Mouse (Mus musculus) lung, postnatal 10 days (tissue): ENCODE results near the gene Gm17374.
A peak's percentile ranks its signal among the peaks of the same experiment; 100 is the strongest.
"Not testable (repeated sequence)": the region's sequence is repeated elsewhere in the genome, so short reads cannot be mapped to it uniquely, and the experiment has no call there.

ENCODE experiments used
- DNase-seq: peaks from one replicate; pipeline ENCODE4 v3.0.0; 2021

The Gm17374 gene

DNA sequence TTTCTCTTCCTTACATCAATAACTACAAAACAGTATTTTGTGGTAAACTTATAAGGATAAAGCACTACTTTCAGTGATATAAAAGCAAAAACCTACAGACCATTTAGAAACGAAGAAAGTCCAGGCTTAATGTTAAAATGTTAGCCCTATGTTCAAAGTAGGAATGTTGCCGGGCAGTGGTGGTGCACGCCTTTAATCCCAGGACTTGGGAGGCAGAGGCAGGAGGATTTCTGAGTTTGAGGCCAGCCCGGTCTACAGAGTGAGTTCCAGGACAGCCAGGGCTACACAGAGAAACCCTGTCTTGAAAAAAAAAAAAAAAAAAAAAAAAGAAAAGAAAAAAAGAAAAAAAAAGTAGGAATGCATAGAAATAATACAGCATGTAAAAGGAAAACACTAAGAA is at the start of gene Gm17374:
TSS of gene Gm17374 (plus strand) at position 301 of the 400 bp plus-strand sequence.
- DNase-seq: not testable (repeated sequence)

DNA sequence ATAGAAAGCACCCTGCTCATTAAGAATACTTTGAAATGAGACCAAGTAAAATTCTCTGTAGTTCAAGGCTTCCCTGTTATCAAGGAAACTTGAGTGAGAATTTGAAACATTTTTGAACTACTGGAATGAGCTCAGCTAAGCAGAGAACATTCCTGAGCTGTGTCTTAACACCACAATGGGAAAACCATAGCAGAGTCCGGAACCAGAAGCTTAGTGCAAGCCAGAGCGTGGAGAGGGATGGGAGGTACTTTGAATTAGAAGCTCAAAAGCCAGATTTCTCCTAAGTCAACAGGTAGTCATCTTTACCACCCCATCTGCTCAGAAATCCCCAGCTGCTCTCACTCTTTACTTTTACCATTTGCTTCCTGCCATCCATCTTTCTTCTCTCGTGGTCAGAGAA is 46.9 kb upstream of the Gm17374 start:
- DNase-seq: no peak

DNA sequence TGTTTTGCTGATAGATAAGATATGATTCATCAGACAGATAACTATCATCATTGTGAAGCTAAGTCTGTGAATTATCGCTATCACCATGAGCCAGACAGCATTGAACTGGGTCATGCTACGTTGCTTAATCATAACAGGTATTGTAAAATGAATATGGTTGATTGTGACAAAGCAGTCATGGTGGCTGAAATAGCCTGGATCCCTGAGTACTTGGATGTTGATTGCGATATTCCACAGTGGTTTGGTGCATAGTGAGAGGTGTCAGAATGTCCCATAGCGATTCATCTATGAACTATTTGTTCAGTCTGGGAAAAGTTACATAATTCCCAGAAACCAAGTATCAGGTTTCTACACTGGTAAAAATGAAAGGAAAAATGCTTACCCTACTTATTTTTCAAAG is 44.2 kb upstream of the Gm17374 start:
- peak; percentile 7 for DNase-seq

DNA sequence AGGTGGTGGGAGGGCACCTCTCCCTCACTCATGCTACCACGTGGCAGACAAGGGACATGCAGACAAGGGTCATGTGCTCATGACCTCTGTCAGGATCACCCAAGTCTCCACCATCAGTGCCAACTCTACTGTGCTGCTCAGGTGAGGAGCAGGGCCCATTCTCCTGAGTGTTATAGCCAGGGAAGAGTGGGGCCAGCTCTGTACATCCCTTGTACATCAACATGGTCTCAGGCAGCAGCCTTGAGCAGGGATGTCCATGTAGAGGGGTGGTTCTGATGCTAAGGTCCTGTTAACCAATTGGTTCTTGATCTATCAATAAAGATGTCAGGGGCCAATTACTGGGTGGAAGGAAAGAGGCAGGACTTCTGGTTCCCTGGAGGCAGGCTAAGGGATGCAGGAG is 42.9 kb upstream of the Gm17374 start:
- DNase-seq: no peak

DNA sequence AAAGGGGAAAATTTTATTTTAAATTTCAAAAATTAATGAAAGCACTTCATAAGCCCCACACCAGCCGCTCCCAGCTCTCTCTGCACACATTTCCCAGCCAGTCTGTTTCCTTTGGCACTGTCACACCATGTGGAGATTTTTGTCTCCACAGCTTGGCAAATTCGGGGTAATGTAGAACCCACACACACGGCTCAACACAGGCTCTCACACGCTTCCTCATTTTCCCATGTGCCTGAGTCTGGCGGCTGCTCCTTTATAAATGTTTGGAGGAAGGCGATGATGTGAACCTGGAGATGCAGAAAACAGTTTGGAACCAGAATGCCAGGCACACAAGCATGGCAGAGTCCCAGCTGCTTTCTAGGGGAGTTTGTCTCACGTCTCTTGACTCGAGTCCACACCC is 38.0 kb upstream of the Gm17374 start:
- DNase-seq: no peak

DNA sequence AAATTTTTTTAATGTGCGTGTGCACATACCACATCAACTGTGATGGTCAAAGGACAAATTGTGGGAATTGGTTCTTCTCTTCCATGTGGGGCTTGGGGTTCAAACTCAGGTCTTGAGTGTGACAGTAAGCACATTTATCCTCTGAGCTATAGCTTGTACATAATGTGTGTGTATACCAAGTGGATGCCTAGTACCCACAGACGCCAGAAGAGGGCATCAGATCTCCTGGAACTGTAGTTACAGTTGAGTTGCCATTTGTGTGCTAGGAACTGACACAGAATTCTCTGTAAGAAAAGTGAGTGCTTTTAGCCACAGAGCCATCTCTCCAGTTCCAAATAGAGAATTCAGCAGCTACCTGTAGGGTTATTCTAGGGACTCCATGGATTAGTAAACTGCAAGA is 26.3 kb upstream of the Gm17374 start:
- DNase-seq: no peak

DNA sequence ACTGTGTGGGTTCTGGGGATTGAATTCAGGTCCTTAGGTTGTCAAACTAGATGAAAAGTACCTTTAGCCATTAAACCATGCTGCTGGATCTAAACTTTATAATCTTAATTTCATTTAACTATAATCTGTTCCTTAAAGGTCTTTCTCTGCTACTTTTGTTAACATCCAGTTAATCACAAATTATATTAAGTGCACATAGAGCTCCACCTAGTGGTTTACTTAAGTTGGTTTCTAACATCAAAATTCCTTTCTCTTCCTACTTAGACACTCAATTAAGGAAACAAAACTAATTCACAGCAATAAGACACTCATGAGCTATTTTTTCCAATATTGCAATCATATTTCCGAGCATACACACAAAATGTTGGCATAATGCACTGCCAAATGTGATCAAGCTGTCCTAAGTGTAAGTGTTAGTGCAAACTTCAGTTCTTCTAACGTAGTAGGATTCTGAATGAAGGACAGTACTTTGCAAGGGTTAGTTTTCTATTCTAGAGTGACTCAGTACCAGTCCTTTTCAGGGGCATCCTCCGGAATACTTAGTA is 7.4 kb downstream of the Gm17374 start:
- DNase-seq: no peak

DNA sequence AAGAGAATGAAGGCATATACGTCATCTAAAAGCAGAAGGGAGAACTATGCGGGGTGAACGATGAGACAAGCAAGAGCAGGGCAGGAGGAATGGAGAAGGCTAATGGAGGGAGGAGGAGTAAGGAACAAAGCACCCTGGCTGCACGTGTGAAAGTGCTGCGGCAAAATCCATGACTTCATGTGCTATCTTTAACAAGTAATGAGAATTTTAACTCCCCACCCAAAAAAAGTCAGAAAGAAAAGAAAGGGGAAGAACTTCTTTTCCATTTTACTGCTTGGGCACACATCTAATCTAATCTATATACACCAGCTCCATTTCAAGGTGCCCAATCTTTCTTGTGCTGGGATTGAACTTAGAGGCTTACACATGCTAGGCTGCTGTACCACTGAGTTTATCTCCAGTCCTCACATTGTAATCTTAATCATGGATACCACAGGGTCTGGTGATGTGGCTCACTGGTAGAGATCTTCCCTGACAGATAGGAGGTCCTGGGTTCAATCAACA is 11.6 kb downstream of the Gm17374 start:
- no peak for DNase-seq

DNA sequence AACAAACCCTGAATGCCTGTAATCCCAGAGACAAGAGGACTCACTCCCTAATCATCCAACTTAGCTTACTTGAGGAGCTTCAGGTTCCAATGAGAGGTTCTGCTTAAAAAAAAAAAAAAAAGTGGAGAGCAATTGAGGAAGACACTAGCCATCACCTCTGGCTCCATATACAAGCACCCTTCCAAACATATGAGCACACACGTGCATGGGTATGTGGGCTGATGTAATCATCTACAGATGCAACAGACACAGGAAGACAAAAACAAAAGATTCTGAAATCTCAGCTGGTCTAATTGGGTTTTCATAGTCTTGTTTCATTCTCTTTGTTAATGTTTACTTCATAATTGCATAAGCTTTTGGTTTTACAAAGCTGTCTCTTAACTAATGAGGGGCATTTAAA is 17.2 kb downstream of the Gm17374 start:
- DNase-seq: no peak

DNA sequence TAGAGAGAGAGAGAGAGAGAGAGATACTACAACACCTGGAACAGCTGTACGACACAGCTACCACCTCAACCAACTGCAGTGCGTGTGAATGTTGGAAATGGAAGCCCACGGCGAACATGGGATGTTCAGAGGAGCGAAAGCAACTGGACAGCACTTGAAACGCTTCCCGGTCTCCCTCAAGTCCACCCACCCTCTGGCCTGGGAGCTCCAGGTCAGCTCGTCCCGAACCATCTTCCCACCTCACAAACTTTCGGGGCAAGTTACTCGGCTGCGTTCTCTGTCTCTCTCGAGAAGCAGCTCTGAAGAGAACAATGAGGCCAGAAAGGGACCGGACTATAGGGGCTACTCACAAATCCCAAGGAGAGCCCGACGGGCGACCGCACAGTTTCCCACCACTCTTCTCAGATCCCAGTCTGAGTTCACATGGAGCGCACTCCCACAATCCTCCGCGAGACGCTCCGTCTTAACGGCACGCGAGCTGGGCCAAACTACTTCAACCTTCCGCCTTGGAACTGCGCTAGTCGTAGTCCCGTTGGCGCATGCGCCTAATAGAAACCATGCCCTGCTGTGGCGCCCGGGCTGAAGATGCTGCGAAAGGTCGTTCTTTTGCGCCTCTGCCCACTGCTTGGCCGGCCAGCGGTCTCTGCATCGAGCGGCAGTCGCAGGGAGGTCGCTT is 18.4 kb downstream of the Gm17374 start, which contains the start of the genes Esf1 and Ndufaf5:
TSS of gene Esf1 (minus strand) at position 438 of the 676 bp plus-strand sequence.
TSS of gene Ndufaf5 (plus strand) at position 523 of the 676 bp plus-strand sequence.
- peak; percentile 96 for DNase-seq

DNA sequence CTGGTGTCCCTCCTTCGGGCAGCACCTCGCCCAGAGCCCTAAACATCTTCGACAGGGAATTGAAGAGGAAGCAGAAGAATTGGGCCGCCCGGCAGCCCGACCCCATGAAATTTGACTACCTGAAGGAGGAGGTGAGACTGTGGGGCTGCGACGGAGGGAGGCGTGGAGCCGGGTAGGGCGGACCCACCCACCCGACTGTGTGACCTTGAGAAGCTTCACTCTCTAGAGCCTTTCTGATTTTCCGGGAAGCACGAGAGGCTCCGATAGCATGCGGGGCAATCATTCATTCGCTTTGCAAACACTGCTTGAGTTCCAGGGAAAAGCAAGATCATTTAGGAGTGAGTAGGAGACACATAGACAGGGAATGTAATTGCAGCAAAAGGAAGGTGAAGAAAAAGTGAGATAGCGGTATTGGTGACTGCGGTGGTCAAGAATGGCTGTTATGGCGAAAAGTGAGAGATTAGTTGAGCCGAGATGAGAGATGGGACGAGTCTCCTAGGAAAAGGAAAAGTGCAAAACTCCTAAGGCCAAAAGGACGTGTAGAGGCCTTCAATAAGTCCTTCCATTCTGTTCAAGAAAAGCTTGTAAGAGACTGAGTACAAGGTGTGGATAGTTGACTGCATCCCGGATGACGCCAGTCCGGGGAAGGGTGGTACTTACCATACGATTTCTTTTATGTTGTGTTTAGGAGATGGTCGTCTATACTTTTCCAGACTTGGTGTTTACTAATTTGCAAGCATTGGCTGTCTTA is 19.1 kb downstream of the Gm17374 start:
- no peak for DNase-seq

DNA sequence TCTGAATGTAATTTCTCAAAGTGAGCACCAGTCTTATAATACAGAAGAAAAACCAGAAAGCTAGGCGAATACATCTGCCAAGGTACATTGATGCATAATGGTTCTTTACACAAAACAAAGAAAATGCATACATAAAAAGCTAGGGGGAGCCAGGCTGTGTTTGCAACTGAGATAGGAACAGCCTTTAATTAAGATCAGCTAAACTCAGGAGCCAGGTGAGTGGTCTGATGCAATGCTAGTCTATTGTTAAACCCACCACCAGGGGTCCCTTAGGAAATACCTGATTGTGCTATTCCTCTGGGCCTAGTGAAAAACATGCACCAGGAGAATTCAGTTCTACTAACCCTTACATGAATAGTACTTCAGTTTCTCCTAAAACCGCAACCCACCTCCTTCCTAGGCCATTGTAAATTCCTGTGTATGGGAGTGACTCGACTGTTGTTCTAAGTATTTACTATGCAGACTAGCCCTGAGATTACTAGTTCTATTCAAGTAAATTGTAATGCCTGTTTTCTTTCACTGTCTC is 33.9 kb downstream of the Gm17374 start:
- DNase-seq: not testable (repeated sequence)

DNA sequence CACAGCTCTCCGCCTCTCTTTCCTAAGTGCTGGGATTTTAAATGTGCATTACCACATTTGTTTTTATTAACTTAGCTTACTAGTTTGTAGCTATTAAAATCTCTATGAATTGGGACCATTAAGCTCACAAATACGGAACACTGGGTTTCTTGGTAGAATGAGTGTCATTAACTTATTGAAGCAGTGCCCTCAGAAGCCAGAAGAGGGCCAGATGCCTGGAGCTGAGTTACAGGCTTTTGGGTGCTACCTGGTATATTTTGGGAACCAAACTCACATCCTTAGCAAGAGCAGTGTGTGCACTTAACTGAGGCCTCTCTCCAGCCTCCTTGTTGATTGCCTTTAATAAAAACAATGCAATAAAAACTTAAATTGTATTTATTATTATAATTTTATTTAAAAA is 48.9 kb downstream of the Gm17374 start:
- peak; percentile 9 for DNase-seq

DNA sequence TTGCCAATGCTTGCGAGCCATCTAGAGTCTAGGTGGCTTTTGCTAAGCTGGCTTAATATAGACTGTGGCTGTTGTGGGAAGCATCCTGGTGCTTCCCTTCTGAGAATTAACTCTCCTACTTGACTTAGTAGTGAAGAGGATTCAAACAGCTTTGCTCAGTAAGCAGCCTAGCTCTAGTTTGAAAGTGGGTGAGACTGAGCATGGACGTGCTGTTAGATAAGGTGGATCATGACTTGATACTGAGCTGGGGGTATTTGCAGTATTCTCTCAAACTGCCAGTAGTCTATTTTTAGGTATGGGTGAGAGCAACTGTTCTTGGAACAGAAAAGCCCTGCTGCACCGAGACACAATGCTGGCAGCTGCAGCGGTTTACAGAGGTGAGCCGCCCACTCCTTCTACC is 50.7 kb downstream of the Gm17374 start:
- no peak for DNase-seq
